Mouse (Mus musculus) adrenal gland, adult 2 months (tissue): ENCODE measurements at regions not wholly inside any gene's neighbourhood (a gene's known extent, or its start where the extent isn't known, plus 50 kb on each side); places are given as distances from the start of the nearest gene placed in this dataset.

Source experiments
- DNase-seq: peaks from one replicate; pipeline ENCODE4 v3.0.0; 2021

DNA sequence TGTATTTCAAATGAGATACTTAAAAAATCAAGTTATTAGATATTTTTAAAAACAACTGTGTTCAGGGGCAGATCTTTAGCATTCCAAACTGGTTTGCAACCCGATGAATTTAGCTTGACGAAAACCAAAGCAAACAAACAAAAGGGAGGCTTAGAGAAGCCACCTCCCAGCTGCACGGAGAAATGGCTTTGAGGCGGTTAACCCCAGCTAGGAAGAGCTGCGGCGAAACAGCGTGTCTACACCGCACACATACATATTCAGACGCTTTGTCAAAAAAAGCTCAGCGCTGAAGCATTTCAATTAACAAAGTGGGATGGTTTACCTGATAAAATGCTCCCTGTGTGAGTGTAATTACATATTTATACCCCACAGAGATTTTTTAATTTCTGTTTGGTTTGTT, 123.0 kb upstream of the Ap5m1 start:
- no peak for DNase-seq

DNA sequence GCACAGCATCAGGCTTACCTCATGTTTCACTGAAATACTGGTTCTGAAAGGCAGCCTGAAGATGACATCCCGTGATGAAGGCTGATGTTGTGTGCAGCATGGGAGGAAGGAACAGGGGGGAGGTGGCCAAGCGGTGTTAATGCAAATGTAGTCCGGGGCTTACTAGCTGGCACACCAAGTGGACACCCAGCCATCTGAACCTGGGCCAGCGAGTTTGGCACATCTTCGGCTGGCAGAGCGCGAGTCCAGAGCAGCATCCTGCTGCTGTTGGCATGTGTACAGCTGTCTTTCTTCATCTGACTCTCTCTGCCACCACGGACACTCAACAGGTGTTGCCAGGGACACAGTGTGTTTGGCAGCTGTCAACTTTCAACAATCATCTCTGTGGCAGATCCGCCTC, 135.0 kb upstream of the Ap5m1 start:
- DNase-seq, result peak; percentile 2

DNA sequence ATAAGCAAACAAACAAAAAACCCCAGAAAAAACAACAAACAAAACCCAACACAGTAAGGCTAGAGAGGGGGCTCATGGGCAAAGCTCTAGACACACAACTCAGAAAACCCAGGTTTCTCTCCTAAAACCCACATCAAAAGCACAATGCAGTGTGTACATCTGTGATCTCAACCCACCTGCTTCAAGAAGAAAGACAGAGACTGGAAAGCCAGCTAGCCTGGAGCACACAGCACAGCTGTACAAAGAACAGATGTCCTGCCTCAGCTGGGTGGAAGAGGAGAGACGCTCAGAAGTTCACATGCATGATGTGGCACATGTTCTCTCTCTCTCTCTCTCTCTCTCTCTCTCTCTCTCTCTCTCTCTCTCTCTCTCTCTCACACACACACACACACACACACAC, 140.0 kb upstream of the Ap5m1 start:
- no peak for DNase-seq

DNA sequence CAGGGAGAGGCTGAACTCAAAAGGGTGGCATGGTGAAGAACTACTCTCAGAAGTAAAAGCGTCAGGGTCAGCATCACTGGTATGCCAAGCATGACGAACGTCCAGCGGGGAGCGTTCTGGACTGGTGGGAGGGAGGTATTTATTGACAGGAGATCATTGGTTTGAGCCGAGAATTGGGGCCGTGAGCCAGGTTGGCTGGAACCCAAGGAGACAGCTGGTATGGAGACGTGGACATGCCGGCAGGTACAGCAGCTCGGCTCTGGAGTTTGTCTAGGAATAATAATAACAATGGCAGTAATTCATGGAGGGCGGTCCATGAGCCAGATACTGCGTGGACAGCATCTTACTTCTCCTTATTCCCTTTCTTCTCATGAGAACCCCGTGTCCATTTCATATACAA, 156.5 kb upstream of the Ap5m1 start:
- no peak for DNase-seq

DNA sequence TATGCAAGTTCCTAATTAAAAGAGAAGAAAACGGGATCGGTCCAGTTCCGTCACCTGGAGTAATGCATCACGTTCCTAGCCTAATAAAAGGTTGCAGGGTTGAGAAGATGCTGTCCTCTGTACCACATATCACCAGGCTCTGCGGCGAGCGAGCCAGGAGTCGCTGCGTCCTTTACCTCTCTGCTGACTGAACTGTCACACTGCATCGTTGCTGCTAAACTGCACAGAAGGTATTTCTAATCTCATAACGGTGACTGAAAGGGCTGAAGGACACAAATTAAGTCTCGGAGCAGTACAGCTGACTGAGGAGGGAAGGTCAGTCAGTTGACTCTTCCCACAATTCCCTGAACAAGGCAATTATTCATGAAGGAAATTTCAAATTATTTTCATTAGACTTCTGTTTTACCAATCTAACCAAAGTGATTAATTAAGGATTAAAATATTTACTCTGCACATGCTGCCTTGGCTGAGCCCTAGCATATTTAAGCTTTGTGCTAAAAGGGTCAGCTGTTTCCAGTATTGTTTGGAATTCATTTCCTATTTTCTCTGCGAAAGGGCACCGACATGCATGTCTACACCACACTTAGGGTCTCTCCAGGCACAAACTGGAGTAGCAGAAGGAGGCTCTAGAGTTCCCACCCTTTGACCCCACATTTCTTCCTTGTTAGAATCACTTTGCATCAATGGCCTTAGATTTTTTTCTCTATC, 157.8 kb upstream of the Ap5m1 start:
- no peak for DNase-seq

DNA sequence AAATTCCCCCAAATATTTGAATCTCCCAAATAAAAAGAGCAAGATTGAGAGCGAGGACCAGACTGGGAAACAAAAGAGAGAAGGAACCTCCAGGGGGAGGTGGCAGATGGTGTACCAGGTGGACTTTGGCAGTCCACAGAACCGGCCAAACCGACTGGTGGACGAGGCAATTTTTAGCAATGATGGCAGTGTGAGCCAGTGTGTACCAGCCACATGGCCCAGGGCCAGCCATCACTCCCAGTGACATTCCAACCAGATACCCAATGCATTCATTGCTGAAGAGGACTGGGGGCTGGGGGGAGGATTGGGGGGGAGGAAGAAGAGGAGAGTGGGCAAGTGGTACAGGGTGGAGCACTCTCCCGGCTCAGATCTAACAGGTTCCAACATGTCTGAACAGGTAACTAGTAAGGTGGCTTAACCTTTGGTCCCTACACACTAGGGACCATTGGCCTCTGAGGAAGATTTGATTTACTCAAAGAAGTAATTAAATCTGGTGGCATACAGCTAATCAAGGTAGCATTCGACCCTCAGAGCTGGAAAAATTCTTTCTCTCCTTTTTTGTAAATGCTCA, 158.4 kb upstream of the Ap5m1 start:
- no peak for DNase-seq

DNA sequence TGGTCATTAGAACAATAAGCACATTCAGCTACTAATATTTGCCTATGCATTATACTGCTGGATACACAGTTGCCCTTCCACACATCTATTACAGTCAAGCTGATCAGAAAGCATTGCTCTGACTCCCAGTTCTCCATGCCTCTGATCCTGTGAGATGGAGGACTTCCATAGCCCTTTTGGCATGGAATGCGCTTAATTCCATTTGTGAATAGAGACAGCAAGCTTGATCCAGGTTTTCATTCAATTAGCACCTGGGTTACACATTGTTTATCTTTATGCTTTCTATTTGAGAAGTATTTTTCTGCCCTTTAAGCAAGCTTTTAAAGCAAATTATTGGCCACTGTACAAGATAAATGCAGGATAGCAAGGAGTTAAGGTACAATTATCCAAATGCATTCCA, 158.9 kb upstream of the Ap5m1 start:
- DNase-seq, result no peak

DNA sequence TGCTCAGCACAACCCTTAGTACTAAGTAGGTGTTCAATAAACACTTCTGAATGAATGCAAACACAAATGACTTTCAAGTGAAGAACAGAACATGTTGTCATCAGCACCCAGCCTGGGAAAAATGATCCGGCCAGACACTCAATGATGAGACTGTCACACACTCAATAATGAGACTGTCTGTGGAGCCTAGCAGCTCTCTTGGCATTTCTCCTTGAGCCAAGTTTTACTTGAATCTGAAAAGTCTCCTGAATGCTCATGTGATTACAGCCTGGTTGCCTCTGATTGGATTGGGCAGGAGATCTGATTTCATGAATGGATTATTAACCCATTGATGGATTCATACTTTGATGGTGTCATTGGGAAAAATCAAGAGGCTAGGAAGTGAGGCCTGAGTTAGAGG, 161.3 kb upstream of the Ap5m1 start:
- no peak for DNase-seq

DNA sequence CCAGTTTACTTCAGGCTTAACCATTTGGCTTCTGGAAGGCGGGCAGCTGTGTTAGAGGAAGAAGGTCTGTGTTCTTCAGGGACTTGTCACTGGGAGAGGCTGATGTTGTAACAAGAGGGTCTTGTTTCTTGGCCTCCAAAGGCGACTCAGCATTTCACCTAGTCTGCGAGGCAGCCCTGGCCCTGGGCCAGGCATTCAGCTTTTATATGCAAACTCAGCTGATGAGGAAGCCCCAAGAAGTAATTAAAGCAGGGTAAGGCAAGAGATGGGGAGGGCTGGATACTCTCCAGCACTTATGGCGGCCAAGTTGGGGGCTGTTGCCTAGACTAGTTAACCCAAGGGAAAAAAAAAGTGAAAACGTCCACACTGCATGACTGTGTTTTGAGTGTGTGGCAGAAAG, 162.4 kb upstream of the Ap5m1 start:
- DNase-seq, result no peak

DNA sequence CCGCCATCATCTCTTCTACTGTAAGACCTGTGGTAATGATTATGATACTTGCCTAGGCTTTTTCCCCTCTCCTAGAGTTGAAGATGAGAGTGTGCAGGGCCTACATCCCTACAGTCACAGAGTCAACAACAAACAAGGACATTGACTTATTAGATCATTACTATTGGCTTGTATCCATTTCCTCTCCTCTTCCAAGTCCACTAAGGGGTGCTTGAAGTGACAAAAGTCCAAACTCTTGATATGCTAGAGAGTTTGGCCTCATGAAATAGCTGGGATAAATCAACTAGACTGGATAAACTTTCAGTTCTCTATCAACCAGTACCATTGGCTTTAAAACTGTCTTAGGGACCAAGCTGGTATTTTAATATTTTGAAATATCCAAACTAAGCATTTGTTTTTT, 165.7 kb upstream of the Ap5m1 start:
- no peak for DNase-seq

DNA sequence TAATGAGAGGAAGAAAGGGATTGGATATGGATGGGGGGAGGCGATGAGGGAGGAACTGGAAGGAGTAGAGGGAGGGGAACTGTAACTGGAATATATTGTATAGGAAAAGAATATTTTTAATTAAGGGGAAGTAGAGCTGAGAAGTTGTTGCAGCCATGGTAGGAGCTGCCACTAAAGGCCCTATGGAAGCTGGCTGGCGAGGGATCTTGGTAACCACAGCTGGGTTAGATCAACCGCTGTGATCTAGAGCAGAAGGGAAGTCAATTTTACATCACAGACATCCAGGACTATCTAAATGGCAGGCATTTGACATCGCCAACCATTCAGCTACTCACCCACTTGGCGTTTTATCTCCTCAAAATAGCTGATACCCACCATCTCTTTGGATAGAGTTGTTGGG, 168.8 kb upstream of the Ap5m1 start:
- no peak for DNase-seq

DNA sequence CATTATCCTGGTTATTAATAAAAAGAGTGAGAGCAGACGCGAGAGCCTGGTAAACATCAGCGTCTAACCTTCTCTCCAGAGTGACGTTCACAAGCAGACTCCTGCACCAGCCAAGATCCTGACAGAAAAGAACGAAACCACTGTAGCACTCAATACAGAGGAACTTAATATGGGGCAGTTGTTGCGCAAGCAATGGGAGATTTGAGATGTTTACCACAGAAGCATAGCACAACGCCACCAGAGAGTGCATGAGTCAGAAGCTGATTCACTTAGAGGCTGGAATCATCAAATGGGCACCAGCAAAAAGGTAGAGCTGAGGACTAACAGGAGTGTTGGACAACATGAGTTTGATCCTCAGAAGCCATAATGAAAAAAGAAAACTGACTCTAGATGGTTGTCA, 169.7 kb upstream of the Ap5m1 start:
- peak; percentile 12 for DNase-seq

DNA sequence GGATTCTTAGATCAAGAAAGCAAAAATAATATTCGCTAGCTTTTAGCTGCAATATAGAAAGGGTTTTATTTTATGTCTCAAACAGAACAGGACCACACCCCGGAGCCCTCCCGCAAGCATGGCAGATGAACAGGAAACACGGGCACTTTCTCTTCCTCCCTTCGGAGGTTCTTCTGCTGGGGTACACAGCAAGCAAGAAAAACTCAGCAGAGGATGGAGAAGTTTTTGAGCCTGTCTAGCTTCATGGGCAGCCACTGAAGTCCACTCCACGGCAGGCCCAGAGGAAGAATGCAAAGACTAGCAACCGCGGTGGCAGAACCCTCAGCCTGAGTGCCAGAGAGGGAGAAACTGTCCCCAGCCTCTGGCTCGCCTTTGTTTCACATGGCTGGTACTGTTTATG, 174.7 kb upstream of the Ap5m1 start:
- no peak for DNase-seq

DNA sequence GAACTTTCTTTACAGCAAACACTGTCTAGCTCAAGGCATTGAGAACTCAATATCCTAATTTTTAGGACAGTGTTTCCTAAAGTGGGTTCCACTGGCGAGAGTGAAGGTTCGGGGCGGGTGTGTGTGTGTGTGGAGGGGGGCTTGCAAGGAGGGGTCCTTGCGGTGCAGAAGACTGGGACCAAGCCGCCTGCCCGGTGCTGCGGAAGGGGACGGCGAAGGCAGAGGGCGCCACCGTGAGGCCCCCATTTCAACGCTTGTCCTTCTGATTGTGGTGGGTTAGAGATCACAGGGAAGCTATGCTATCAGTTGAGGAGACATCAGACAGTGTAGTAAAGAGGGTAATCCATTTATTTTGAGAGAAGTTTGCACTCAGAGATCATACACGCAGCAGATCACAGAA, 176.9 kb upstream of the Ap5m1 start:
- DNase-seq, result no peak

DNA sequence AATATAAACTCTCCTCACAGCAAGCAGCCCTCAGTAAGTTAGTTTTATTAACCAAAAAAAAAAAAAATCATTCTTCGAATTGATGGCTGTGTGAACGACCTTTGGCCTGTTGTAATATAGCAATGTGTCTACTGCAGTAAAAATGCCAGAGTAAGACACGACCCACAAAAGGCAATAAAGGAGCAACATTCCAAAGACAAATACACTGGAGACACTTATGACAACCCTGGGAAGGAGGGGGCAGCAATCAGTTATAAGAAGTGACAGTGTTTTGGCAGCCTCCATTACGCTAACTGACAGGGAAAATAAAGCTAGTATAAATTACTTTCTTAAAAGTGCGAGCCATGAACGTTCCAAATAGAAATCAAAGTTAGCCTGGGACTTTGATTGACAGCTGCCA, 185.9 kb upstream of the Ap5m1 start:
- no peak for DNase-seq

DNA sequence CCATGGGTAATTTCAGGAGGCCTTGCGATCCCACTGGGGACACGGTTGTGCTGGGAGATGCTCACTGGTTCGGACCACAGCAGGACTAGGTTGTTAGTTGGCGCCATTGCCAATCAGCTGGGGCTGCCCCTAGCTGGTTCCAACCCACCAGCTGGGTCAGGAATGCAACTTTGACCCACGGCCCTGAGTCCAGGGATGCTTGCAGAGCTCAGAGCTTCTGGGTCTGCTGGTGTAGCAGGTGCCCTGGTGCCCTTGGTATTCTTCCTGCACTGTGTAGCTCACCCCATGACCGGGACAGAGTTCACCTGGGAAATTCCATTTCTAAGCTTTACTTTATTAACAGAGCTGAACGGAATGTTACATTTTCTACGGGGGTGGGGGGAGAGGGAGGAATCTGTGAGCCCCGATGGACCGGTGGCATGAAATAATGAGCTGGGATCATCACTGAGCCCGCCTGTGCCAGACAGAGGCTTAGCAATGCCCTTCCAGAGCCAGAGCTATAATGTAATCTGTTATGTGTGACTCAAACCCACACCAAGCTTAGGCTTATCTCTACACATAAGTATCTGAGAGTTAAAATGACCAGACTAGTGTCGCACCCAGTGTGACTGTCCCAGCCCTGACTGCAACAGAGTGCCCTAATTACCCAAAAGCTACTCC, 187.8 kb upstream of the Ap5m1 start:
- DNase-seq, result no peak

DNA sequence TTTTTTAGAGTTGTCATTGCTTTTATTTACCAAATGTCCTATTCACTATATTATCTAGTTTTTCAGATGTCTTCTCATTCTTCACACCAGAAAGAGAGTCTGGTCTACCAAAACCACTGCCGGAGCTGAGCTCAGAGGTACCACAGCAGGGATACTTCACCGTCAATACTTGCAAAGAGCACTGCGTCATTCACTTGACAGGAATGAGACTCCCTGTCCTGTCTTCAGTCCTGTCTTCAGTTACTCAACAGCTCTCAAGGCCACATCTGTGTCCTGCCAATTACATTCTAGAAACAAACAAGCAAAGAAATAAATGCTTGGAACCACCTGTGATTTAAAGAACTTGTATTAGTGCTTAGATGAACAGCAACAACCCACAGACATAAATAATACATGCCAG, 194.6 kb upstream of the Ap5m1 start:
- no peak for DNase-seq

DNA sequence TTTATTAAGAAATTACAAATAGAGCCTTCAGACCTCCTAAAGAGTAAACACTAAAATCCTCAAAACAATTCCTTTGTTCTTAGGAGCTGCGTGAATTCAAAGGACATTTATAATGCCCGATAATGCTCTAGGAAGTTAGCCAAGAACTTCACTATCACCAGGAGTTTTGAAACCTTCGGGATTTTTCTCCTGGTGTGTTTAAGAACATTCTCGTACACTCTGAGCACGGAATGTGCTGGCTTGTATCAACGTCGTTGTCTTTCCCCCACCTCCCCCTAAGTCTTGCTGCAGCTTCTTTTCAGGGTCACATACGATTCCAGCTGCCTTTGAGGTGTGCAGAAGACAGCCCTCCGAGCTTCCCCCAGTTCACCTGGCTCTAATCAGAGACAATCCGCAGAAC, 195.9 kb upstream of the Ap5m1 start:
- DNase-seq, result no peak

DNA sequence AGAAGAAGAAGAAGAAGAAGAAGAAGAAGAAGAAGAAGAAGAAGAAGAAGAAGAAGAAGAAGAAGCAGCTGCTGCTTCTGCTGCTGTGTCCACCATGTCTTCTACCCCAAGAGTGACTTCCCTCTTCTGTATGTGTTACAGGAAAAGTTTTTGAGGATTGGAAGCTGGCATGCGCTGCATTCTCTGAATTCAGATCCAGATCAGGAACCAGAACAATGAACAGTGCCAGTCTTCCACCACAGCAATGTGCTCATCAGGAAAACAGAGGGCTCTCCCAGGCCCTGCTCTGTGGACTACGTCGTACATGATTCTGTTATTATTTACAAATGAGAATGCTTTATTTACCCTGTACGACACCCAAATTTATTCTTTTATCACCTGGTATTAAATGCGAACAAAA, 181.8 kb upstream of the Otx2 start:
- no peak for DNase-seq

DNA sequence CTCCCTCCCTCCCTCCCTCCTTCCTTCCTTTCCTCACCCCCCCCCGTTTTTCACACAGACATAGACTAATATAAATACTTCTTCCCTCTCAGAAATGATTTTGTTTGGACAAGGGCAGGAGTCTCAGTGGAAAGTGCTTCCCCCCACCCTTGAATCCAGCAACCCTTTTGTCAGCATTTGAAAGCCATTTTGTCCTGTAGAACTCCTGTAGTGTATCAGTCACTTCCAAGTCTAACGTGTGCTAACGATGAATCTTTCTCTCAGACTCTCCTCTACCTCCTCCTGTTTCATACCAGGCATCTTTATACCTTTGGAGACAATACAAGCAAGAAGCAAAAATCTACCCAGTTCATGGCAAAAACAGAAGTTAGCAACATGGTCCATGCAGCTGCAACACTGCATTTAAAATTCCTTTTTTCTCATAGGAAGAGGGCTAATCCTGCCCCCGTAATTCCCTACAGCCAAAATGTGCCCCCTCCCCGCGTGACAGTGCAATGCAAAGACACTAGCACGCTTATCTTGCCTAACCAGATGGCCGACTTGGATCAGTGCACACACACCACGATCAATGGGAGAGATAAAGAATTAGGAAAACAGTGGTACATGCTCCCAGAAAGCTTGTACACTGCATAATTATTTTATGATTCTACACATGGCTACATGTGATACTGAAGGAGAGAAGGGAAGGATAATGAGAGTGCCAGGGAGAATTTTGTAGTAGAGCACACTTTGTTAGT, 180.7 kb upstream of the Otx2 start:
- no peak for DNase-seq

DNA sequence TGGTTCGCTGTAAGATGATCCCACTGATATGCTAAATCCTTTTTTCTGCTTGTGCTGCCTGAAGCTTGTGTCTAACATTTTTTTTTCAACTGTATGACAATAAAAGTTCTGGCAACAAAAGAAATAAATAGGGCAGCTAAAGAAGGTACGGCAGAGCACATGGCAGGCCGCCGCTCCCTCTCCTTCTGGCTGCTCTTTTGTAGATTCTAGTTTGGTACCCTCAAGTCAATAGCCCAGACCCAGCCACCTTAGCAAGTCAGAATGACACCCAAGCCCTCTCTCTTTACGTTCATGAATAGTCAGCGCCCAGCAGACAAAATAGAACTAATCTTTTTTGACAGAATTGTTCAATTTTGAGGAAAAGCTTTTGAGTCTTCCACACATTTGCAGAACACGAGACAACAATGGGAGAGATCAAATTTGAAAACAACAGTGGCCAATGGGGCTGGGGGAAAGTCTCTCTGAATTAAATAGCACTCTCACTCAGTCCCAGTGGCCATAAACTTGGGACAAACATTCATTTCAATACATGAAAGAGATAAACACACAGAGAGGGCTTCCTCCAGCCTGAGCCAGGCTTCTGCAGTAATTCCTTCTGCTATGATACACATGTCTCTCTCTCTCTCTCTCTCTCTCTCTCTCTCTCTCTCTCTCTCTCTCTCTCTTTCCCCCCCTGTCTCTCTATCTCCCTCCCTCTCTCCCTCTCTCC, 180.0 kb upstream of the Otx2 start:
- DNase-seq, result no peak

DNA sequence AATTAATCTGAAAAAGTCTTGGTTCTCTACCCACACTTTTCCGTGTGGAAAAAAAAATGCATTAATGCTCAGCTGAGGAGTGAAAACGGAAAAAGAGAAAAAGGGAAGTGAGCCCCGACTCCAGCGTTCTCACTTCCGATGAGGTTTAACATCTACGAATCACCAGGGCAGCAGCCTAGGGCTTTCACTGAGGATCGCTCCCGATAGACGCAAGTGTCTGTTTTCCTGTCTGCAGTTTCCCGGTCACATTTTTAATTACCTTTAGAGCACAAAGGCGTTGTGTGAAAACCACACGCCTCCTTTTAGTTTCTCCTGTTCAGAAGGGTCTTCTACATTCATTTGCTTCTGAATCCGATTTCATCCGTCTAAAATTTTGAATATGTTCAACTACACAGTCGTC, 179.2 kb upstream of the Otx2 start:
- DNase-seq, result no peak

DNA sequence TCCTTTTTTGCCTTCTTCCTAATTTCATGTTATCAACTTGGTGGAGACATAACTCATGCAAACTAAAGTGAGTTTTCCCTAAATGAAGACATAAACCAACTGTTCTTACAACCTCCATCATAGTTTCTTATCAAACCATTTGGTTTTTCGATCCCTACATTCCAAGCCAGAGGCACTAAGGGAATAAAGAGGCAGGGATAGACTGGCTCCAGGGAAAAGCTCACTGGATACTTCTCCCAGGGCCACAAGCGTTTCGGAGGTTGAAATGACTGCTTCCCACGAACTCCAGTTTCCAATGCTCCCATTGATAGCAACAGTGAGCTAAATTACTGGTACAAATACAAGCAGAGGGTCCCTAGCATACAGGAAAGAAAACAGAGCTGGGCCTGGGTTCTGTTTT, 178.4 kb upstream of the Otx2 start:
- DNase-seq, result no peak
